Mouse (Mus musculus) ovary, postnatal 14 days (tissue): ENCODE data around the gene Rnaset2a.
"Not testable (repeated sequence)": the region's sequence is repeated elsewhere in the genome, so short reads cannot be mapped to it uniquely, and the experiment has no call there.

Experiments used
- DNase-seq: peaks from one replicate; pipeline ENCODE4 v3.0.0; 2022; ENCODE audit warnings: low spot score

Gene Rnaset2a

GRCm38 (mm10) chr17:8147439-8148316 is at the start of gene Rnaset2a, which contains the start of gene Gm49673:
Gene Rnaset2a, minus strand, starts transcription at chr17:8148097.
Gene Gm49673, minus strand, starts transcription at chr17:8147788.
- not testable (repeated sequence) for DNase-seq

GRCm38 (mm10) chr17:8197652-8198051 is 49.8 kb upstream of the Rnaset2a start:
- DNase-seq, result no peak

- DNase-seq, result no peak
Observed at GRCm38 (mm10) chr17:8195685-8196376, 47.9 kb upstream of the Rnaset2a start.

GRCm38 (mm10) chr17:8193678-8194077 is 45.8 kb upstream of the Rnaset2a start:
- DNase-seq, result no peak

- DNase-seq, result no peak
Observed at GRCm38 (mm10) chr17:8184217-8184616, 36.3 kb upstream of the Rnaset2a start.

GRCm38 (mm10) chr17:8183815-8184214 is 35.9 kb upstream of the Rnaset2a start:
- DNase-seq, result no peak

GRCm38 (mm10) chr17:8177090-8177489 is 29.2 kb upstream of the Rnaset2a start:
- DNase-seq, result no peak

GRCm38 (mm10) chr17:8171081-8171480 is 23.2 kb upstream of the Rnaset2a start:
- no peak for DNase-seq

- no peak for DNase-seq
Observed at GRCm38 (mm10) chr17:8170331-8170730, 22.4 kb upstream of the Rnaset2a start.

GRCm38 (mm10) chr17:8167436-8167835 is 19.5 kb upstream of the Rnaset2a start:
- not testable (repeated sequence) for DNase-seq

- not testable (repeated sequence) for DNase-seq
Observed at GRCm38 (mm10) chr17:8166454-8166853, 18.6 kb upstream of the Rnaset2a start.

GRCm38 (mm10) chr17:8165977-8166376 is 18.1 kb upstream of the Rnaset2a start:
- not testable (repeated sequence) for DNase-seq

GRCm38 (mm10) chr17:8165608-8165945 is 17.7 kb upstream of the Rnaset2a start:
- DNase-seq, result not testable (repeated sequence)

- peak; percentile 31 for DNase-seq
Observed at GRCm38 (mm10) chr17:8164701-8165607, 17.1 kb upstream of the Rnaset2a start, which contains the start of gene Fgfr1op. Gene Fgfr1op, plus strand, starts transcription at chr17:8165501.

- not testable (repeated sequence) for DNase-seq
Observed at GRCm38 (mm10) chr17:8160969-8161368, 13.1 kb upstream of the Rnaset2a start.

GRCm38 (mm10) chr17:8158627-8159026 is 10.7 kb upstream of the Rnaset2a start:
- not testable (repeated sequence) for DNase-seq

GRCm38 (mm10) chr17:8155982-8156381 is 8.1 kb upstream of the Rnaset2a start:
- DNase-seq, result not testable (repeated sequence)

GRCm38 (mm10) chr17:8155010-8155409 is 7.1 kb upstream of the Rnaset2a start:
- DNase-seq, result not testable (repeated sequence)

- DNase-seq, result not testable (repeated sequence)
Observed at GRCm38 (mm10) chr17:8146931-8147330, 966 bp downstream of the Rnaset2a start.

- not testable (repeated sequence) for DNase-seq
Observed at GRCm38 (mm10) chr17:8143802-8144673, 3.9 kb downstream of the Rnaset2a start.

- not testable (repeated sequence) for DNase-seq
Observed at GRCm38 (mm10) chr17:8140210-8140609, 7.7 kb downstream of the Rnaset2a start.
